Mouse (Mus musculus) kidney, adult 18-20 months (tissue): ENCODE data around the gene Gpd2.

Source experiments
- DNase-seq: peaks from one replicate; pipeline ENCODE4 v3.0.0; 2021

The Gpd2 gene

DNA sequence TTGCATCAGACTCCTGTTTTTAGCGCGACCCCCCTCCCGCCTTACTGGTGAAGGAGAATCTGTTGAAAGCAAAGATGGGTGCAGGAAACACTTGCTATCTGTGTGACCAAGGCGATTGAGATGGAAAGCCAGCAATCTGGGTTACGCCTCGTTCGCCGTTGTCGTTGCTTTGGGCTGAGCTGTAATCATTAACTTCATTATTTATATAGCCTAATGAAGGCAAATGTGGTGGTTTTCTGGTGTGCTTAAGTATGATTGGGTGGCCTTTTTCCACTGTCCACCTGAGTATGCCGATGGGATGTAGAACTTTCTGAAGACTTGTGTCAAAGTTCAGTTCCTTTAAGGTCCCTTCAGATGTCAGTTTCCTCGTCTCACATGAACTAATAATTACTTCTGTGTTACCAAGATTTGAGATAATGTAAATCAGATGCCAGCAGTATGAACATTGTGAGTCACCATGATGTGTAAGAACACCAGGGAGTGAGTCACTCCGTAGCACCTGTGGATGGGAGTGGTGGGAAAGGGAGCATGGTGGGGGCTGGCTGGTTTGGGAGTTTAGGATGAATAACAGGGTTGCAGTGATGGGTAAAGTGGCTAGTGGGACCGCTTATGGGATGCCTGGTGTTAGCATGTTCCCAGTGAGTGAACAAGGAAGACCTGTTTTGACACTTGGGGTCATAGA lies 14.3 kb downstream of the Gpd2 start:
- no peak for DNase-seq

DNA sequence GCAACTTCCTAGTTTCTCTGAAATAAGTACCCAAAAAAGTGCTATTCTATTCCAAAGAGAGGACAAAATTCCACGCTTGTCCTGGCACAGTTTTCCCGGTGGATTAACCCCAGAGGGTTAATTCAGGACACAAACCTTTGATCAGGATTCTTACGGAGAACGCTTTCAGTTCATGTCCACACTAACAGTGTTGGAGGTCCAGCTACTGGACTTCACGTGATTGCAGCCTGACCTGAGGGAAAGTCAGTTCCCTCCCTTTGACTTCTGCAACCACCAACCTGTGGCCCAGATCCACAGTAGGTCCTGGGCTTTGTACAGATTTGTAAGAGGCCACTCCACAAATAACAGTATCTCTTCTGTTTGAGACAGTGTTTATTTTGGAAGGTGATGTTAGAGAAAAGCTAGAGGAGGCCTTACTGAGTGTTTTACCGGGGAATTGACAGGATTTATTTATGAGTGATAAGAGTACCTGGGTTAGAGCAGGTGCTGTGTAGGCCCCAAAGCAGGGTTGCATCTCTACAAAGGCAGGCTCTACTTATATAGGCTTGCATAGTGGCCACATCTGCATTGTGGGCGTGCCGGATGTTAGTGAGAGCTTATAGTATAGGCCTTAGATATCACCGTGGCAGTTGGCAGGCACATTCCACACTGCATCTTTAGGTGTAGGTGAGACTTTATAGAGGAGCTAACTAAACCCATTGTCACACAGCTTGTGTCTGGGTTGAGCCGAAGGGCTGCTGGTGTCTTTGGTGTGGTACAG lies 15.3 kb downstream of the Gpd2 start:
- peak; percentile 69 for DNase-seq

DNA sequence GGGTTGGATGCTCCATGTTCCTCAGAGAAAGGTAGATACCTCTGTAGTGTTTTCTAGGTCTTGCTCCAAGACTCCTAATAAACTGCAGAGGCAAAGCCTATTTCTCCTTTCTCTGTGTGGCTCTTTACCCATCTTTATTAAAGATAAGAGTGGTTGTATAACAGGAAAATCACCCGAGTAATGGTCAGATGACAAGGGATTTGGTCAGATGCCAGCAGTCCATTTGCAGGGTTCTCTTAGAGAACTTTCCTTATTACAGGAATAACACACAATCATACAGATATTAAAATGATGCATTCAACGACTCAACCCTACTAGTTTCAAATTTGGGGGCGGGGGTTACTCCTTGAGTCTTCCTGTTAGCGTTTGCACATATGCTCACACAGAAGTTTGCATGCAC lies 16.8 kb downstream of the Gpd2 start:
- DNase-seq: no peak

DNA sequence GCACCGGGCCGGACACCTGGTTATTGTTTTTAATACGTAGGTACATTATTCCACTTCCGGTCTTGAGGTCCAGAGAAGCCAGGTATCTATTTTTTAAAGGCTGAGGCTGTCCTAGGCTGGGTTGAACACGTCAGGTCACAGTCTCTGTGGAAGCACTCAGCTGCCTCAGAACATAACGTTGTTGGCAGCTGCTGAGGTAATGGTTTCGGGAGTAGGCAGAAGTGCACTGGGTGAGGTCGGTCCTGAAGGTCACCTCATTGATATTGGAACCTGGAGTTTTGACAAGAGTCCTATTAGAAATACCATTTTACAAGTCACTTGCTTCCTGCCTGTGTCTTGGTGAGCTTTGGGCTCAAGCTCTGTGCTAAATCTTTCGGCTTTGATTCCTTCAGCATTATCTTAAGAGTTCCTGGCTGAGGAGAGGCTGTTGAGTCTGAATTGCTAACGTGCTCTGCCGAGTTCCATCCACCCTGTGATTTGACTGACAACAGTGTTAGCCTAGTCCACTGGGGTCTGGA lies 17.8 kb downstream of the Gpd2 start:
- DNase-seq: no peak

DNA sequence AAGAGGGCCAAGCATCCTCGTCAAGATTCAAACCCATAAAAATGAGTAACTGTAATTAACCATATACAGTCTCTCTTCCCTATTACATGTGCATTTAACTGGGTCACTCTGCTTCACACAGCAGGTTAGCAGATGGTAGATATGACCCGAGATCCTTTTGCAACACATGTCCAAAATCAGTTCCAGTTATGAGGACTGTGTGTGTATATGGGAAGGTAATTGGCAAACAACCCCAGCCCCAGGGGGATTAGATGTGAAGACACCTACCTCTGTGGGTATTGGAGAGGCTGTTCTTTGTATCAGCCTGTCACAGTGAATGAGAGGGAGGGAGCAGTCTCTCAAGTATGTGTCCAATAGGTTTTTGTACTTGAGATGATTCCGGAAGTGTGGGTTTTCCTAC lies 18.4 kb downstream of the Gpd2 start:
- no peak for DNase-seq

DNA sequence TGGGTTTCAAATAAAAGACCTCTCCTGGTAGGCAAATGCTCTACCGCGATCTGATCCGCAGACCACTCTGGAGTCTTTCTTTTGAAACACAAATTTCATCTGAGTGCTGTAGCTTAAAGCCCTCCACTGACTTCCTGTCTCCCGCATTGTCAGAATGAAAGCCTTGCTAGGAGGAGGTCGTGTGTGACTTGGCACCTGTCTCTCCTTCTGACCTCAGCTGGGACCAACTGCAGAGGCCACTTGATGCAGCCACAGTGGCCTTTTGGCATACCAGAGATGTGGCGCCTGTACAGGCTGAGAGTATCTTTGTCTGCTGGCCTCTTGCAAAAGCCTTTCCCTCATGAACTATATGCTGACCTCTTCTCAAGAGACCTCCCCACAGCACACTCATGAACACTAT lies 19.0 kb downstream of the Gpd2 start:
- DNase-seq: no peak

DNA sequence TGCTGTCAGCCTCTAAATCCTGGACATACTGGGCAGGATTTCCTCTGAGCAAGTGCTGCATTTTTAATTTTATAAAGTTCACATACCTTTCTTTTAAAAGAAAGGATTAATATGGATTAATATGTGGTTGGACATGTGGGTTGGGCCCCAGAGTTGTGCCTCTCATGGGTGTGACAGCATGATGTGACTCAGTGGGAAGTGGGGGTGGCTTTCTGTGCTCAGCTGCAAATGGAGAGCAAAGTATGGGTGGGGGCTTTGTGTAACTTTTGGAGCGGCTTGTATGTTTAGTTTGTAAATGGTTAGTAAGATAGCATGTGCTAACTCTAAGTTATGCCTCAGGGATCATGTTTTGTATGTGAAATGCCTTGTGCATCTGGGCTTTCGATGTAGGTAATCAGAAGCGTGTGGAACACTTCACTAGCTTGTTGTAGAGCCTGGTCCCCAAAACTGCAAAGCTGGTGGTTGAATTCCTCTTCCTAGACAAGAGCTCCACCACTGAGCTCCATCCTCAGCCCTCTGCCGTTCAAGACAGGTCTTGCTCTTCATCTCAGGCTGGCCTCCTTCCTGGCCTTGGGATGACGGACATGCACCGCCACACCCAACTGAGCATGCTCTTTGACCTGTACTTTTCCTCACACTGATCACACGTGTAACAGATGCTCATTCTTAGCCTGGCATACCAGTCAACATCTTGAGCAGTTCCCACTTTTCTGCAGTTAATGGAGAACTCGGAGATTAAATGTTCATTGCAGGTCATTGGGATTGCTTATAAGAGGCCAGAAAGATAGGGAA lies 24.0 kb downstream of the Gpd2 start:
- DNase-seq: peak; percentile 40

DNA sequence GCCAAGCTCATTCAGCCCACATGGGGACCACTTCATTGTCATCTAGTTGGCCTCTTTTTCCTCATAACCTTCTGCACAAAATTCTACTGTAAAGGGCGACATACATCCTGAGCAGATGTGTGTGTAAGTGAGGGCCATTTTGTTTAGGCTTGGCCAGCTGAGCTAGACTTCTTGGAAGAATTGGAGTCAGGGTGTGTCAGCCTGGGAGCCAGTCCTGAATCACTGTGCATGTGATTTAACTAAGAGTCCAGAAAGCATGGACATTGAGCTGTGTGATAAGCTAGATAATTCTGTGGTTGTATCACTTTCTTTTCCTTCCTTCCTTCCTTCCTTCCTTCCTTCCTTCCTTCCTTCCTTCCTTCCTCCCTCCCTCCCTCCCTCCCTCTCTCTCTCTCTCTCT lies 26.0 kb downstream of the Gpd2 start:
- DNase-seq: no peak

DNA sequence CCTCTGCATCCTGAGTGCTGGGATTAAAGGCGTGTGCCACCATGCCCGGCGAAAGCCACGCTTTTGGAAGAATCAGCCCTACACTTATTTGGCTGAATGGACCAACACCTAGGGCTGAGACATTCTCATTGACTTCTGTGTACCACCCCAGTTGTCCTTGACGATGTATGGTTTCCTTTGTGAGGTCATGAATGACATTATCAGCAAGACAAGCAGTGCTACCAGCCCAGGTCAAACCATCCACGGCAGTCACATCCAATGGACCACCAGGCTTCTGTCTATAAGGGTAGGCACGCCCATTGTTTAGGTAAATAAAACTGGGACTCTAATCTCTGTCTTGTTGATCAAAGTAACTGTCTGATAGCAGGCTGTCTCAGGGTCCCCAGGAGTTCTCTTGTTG lies 27.5 kb downstream of the Gpd2 start:
- DNase-seq: no peak

DNA sequence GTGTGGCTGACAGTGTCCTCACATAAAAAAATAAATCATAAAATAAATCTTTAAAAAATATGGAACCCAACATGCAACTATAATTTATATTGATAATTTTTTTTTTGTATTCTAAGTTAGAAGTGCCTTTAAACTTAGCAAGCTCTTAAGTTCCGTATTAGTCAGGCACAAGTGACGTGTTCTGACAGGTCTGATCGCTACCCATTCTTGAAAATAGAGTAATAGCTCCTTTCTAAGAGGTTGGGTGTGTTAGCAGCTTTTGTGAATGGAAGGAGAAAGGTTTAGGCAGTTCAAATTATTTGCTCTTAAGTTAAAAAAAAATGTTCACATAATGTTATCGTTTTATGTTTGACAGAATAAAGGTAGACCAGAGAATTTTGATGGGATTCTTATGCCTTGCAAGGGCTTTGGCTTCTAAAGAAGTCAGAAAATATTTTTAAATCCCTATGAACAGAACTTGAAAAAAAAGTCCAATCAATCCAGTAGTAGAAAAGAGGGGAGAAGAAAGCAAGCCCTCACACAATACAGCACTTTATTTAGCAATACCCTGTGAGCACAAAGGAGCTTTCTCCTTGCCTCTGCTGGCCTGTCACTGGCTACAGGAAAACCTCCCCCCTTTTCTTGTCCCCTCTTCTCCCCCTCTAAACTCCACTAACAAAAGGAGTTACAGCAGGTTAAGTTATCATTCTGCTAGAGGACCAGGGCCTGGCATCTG lies 29.4 kb downstream of the Gpd2 start:
- no peak for DNase-seq

DNA sequence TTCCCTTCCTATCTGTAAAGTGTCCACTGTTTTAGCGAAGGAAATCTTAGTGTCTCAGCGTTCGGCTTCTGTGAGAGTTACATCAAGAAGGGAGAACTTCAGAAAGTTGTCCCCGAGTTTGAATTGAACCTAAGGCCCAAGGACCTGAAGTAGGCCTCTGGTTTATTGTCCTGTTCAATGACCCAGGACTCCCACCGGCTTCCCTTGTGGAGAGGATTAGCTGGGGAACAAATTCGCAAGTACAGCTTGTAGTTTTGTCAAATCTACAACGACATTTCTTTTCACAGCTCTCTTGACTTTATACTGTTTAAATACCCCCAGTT lies 29.9 kb downstream of the Gpd2 start:
- DNase-seq: no peak

DNA sequence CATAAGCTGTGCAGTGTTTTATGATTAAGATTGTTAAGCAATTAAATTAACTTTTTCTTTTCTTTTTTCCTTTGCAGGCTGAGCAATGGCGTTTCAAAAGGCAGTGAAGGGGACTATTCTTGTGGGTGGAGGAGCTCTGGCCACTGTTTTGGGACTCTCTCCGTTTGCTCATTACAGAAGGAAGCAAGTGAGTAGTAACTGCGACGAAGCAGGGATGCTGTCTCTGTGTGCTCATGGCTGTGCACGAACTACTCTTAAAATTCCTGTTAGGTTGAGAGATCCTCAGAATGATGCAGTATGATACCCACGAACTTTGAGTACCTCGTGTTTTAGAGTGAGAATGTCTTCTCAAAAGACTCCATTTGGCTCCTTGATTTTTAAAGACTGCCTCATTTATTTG lies 30.5 kb downstream of the Gpd2 start:
- DNase-seq: no peak

DNA sequence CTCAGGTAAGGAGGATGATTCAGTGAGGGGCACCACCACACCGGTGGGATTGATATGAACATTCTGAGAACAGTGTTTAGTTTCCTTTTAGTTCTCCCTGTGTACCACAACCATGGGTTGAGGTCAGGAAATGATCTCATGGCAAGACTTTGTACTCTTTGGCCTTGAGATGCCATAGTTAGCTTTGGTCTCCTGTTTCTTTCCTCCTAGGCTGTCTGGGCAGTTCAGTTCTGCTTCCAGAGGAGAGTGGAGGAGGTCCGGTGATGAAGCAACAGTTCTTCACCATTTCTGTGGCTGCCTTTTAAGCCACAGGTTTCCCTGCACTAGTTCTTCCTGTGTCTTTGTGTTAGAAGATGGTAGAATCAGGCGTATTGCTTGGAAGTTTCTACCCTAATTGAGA lies 31.4 kb downstream of the Gpd2 start:
- DNase-seq: no peak

DNA sequence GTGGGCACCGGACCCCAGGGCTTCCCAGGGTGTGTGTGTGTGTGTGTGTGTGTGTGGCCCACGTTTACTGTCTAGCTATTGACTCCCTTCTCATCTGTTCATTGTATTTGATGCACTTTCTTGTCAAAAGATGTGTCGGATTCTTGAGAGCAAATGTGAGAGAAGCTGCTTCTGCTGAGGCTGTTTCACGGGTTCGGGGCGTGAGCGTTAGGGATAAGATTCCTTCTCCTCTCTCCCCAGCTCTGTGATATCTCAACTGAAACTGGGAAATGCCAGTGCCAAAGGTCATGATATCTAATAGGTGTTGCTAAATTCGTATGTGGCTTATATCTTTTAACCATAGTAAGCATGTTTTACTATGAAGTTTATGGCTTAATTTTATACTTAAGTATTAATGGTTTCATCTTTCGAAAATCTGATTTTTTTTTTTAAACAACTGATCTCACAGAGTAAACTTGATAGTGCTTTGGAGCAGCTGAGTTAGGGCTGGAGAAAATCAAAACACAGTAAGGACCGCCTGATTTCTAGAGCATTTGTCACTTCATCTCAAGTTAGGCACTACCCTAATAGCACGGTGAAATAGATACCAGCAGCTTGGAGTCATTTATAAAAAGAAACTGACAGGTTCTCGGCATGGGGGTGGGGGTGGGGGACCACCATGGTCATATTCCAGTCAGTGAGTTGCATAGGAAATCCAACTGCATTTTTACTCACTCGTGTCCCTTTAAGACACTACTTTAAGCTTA lies 32.4 kb downstream of the Gpd2 start:
- no peak for DNase-seq

DNA sequence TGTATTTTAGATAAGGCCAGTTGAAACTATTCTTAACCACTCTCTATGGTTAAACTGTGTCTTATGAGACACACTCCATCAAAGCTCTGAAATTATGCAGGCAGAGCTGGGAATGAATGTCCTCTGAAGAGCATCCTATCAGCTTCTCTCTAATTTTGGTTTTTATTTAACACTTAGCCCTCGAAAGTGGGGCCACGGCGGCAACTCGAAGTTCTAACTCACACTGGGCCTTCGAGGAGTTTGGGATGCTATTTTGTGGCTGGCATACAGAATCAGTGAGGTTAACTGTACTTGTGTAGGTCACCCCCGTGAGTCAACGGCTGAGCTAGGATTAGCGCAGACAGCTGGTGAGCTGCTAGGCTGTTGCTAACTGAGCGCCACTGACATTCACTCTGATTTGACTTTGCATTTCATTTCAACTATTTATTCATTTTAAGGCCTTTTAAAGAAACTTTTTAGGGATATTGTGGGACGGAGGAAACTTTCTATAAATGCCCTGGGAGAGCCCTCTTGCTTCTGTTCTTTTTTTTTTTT lies 42.8 kb downstream of the Gpd2 start:
- no peak for DNase-seq

DNA sequence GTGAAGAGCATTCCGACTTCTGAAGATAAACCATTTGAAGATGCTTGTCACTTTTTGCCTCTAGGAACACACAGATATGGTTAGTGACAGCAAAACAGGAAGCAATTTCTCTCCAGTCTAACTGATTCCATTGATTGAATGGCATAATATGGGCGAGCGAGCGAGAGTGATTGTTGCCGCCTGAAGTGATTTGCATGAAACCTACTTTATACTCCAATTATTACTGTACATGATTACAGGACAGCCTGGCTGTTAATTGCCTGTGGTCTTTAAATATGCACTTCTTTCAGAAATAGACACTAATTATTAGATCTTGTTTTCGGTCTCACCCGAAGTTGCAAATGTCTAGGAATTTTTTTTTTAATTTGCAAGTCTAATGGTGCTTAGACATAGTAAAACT lies 46.4 kb downstream of the Gpd2 start:
- no peak for DNase-seq

DNA sequence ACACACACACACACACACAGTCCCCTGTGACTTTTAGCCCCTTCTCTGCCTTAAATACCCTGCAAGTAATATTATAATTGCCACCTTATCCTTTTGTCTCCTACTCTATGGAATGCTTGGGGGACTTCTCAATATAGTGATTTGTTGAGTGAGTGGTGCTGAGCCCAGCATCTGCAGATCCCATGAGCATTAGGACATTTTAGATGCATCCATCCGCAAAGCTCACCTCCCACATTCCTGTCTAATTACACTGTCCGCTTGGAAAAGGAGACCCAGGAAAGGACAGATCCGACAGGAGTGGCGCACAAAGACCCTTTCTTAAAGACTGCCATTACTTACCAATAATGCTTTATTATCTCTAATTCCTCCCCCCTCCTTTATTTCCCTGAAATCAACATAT lies 47.8 kb downstream of the Gpd2 start:
- DNase-seq: no peak

DNA sequence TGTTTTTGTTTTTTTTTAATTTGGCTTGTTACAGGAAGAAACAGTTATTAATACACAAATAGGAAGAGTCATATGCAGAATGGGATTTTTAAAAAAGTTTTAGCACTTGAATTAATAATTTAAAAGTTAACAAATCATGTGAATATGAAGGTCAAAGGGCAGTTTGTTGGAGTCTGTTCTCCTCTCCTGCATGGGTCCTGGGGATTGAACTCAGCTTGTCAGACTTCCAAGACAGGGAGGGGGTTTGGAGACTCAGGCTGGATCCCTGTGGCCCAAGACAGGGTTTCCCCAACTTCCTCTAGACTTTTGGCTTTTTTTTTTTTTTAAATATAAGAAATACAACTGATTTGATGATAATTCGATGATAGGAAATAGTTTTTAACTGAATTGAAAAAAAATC lies 50.6 kb downstream of the Gpd2 start:
- DNase-seq: no peak

DNA sequence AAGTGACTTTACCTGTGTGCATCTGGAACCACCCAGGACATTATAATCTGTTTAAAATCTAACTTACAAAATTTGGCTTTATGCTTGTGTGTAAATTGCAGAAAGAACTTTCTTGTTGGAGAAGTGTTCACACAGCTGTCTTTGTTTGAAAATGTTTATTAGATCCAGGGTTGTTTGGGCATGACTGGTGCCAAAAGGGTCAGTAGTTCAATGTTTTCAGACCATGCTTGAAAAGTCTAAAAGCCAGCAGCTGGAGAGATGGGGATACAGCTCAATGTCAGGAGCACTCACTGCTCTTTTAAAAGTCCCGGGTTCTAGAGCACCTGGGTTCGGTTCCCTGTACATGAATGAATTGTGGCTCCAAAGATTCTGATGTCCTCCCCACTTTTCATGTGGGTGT lies 56.1 kb downstream of the Gpd2 start:
- no peak for DNase-seq

DNA sequence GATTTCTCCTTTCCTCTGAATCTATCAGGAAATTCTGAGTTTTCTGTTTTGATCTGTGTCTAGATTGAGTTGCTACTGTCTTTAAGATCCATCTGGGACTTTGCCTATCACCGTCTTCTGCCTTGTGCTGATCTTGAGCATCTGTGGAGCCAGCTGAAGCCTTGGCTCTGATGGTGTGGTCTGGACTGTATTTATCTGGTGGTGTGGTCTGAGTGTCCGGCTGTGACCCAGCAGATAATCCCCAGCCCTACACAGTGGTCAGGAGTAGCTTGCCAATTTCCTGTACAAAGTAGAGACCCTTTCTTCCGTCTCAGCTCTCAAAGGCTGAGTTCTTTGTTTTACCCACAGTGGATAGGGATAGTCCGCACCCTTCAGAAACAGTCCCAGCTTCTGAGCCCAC lies 58.6 kb downstream of the Gpd2 start:
- no peak for DNase-seq

DNA sequence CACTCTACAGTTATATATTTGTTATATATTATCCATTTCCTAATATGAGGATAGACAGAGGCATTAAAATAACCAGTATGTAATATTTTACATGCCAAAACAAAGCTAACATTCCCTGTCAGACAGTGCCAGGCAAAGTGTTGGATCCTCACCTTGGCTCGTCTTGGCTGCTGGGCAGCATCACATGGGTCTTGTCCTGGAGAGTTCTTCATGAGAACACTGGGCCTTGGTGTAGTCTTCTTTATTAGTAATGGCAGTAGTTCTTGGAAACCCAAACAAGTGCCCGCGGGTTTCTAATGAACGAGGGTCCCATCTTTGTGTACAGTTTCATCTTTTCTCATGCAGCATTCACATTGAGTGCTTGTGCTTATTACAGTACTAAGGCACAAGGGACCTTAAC lies 59.8 kb downstream of the Gpd2 start:
- DNase-seq: no peak

DNA sequence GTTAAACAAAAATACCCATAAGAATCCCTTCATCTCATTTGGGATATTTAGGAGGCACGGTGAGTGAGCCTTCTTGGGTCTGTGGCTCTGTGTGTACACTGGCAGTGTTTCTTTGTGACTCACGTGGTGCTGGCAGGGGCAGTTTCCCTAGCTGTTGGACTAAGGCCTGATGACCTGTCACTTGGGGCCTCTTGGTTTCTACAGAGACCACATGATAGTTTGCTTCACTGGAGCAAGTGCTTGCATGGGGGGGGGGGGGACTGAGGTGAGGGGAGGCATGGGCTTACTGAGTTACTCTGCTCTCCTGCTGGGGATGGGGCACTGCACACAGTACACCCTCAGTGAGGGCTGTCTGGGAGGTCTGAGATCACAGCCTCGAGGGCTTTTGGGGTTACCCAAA lies 64.1 kb downstream of the Gpd2 start:
- DNase-seq: no peak
